Mouse (Mus musculus): ENCODE measurements at regions not wholly inside any gene's neighbourhood (a gene's known extent, or its start where the extent isn't known, plus 50 kb on each side); places are given as distances from the start of the nearest gene placed in this dataset.

DNA sequence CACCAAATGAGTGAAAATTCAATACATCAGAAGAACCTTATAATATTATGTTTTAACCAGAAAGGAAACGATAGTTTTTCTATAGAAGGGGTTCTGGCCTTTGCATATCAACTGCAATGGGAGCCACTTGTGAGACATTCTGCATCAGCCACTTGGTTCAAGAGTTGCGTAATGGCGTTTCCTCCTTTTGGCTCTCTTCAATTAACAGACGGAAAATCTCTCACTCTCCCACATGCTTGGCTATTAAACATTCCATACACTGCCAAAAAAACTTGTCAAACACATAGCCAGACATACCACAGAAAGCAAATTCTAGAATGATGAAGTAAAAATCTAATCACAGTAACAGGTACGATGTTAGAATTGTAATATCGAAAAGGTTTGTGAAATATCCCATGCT is 643.1 kb upstream of the Slit2 start:
- peak in 1 of 2 experiments; percentile 16 for DNase-seq

- DNase-seq, result no peak
Observed at GRCm38 (mm10) chr5:47370184-47370583, 612.8 kb upstream of the Slit2 start.

- DNase-seq, result no peak
Observed at GRCm38 (mm10) chr5:47385930-47386329, 597.0 kb upstream of the Slit2 start.

DNA sequence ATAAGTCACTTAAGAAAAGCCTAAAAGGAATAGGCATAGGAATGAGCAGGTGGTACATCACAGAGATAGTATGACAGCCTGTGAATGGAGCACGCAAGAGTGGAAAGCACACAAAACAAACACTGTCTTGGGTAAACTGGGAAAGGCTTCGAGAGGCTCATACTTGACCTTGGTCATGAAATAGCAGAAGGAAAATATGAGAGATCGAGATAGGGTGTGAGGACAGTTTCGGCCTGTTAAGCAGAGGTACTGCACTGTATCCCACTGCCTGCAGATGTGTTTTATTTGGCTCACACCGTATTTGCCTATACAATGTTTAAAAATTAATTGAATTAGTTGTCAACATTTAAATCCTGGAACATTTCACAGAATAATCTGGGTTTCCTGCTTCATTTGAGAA is 596.2 kb upstream of the Slit2 start:
- DNase-seq, result no peak

DNA sequence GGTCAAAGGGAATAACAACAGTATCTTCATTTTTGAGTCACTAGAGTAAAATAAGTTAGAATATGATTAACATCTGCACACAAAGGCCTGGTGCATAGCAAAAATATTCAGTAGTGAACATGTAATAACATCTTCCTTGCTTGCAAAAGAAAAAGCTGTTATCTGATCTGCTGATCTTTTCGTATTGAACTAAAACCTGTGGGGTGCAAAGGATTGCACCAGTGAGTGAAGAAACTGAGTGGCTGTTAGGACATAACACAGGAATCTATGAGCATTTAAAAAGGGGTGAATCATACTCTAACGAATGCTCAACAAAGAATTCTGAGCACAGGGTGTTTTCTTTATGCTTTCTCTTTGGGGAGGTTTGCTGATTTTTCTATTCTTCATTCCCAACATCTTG is 592.2 kb upstream of the Slit2 start:
- DNase-seq, result no peak

DNA sequence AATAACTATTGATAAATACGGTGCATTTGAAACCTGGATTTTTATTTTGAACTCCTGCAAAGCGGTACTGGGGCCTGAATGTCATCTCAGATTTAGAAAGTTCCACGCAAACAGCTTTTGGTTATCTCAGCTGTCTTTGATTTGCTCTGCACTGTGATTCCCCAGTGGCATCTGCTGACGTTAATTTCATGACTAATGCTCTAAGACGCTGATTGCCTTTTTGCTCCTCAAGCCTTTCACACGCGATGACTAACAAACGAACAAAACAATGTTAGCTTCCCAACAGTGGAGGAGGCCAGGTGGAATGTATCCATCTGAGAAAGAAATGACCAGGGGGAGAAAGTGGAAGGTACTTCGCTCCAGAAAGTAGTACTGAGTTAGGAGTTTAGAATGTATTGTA is 586.1 kb upstream of the Slit2 start:
- no peak for DNase-seq

GRCm38 (mm10) chr5:47421916-47422315 is 561.0 kb upstream of the Slit2 start:
- no peak for DNase-seq

- DNase-seq, result no peak
Observed at GRCm38 (mm10) chr5:47426040-47426439, 556.9 kb upstream of the Slit2 start.

DNA sequence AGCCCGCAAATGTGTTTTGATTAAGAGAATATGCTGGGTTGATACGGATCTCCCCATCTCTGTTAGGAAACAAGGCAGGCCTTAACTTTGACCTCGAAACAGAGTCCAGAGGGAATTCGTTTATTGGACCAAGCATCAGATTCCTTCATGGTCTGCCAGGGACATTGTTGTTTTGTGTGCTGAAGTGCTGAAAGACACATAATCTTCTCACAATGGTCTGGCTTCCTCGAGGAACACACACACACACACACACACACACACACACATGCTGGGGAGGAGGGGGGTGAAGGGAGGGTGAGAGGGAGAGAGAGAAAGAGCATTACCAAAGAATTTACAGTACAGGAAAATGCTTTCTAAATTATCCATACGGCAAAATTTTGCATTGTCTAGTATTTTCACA is 556.5 kb upstream of the Slit2 start:
- no peak for DNase-seq

DNA sequence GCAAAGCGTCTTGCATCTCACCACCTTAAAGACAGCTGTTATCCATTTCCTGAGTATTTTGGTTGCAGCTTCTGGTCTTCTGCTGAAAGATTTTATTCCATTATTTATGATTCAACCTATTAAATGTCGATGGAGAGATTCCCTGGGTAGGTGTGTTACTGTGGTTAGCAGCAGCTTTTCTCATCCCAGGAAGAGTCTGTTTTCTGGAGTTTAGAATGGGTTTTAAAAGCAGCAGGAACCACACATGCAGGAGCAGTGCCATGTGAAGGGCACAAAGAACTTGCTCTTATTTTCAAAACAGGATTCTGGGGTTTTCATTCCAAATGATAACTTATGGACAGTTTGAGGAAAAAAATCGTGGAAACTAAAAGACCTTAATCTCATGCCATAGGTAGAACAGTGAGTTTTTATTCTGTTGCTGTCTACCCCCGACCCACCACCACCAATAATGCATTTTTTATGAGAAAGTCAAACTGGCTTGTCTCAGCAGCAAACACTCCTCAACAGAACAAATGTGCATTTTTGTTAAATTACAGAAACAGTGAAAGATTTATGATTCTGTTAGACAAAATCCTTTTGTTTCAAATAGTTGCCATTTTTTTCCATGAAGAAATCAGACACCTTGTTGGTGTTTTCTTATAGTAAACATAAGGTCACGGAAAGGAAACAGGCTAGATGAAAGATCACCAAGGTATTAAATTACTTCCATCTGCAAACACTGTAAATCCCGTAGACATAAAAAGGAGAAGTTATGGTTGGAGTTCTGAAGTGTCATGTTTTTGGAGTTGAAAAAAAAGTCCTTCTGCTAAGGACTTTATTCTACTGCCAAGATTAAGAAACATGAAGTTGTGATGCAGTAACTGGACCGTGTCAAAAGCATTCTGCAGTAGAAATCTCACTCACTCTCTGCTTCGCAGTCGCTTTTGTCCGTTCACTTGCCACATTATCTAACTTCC is 553.4 kb upstream of the Slit2 start:
- no peak for DNase-seq

DNA sequence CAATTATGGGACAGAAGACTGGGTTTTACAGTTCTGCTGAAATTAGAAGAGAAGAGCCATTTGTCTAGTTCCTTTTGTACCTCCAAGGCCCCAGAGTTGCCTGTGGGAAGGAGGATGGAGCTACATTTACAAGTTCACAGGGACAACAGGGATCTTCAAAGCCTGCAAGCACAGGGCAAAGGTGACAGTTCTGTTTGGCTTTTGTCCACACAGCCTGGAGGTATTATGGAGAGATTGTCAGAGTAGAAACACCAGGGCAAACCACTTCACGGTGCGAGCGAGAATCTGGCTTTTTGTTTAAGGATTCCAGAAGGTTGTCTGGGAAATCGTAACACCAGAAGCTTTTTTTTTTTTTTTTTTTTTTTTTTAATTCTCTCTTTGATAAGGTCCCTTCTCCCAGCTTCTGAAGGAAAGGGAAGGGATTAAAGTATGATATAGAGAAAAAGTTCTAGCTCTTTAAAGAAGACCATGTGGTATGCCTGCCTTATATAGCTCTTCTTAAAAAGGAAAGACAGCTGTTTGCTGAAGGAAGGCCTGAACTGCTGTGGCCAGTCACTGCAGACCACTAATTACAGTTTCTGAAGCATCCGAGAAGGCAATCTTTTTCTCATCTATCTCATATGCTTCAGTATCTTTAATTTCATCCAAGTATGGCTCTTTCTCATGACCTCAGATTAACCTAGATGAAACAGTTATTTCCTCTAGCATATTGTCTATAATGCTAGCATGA is 551.2 kb upstream of the Slit2 start:
- no peak for DNase-seq

DNA sequence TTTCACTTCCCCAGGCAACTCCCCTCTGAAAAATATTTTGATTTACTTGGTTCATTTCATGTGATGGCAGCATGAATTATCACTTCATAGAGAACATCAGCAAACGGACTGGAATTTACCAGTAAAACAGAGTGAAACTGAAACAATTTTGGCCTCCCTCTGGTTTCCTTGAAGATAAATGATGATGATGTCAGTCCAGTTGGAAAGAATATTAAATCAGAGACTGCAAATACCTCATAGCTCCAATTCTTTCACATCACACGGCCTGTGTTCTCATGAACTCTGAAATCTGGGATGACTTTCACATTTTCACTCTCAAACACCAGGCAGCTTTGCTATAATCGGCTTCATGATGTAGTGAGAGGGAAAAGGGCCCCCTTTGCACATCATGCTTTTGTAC is 546.5 kb upstream of the Slit2 start:
- no peak for DNase-seq

- DNase-seq, result no peak
Observed at GRCm38 (mm10) chr5:47446305-47447028, 536.5 kb upstream of the Slit2 start.

- no peak for DNase-seq
Observed at GRCm38 (mm10) chr5:47464848-47465247, 518.1 kb upstream of the Slit2 start.

DNA sequence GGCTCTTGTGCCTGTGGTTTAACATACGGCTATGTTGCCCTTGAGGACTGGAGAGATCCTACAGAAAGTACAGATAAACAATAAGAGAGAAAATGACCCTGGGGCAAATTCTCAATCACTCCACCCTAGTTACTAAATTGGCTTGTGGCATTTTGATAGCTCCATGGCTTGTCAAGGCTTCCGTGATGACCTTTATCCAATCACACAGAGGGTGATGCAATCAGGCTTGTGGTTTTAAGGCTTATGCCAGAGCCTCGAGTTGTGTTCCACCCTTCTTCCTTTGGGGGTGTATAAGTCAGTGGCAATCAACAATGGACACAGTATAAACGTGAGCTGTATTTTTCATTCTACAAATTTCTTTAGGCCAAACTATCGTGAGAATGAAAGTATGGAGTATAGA is 513.5 kb upstream of the Slit2 start:
- peak; percentile 5 to 28 for DNase-seq

- peak in 1 of 2 experiments; percentile 31 for DNase-seq
Observed at GRCm38 (mm10) chr5:47472027-47472825, 510.7 kb upstream of the Slit2 start.

DNA sequence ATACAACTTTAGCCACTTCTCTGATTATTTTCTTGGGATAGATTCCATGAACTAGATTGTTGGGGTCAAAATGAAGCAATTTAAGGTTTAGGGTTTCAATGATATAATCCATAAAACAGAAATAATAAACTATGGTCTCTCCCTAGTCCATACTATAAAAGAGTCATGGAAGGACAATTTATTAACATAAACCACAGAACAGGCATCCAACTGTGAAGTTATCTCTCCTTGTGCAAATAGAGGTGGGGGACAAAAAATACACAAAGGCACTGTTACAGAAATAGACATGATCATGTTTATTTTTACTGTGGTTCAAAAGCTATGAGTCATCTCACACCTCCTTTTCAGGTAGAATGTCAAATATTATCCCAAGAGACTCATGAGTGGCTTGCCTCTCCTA is 503.0 kb upstream of the Slit2 start:
- DNase-seq, result no peak

GRCm38 (mm10) chr5:47496218-47496617 is 486.7 kb upstream of the Slit2 start:
- no peak for DNase-seq

DNA sequence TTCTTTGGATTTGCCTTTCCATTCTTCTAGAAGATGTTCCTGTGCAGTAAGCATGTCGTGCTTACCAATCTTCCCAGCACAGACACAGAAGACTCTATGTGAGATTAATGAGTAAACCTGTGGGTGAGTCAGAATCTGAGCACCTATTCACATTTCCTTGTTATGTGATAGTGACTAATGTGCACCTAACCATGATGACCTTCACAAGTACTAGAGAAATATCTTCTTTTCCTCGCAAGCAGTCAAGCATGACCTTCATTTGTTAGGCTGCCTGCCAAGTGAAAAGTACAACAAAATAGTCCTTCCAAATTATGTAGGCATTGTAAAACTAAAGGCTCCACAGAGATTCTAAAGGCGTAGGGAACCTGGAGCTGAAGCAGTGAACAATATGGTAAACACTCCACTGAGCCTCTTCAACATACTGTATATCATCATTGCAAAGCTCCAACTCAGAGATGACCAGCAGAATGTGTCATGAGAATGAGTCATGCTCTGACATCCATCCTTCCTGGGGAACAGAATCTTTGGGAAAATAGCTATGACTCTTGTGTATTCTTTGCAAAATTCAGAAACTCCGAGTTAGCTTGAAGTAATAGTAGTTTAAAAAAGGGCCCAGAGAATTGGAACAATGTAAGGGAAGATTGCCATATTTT is 480.0 kb upstream of the Slit2 start:
- no peak for DNase-seq

DNA sequence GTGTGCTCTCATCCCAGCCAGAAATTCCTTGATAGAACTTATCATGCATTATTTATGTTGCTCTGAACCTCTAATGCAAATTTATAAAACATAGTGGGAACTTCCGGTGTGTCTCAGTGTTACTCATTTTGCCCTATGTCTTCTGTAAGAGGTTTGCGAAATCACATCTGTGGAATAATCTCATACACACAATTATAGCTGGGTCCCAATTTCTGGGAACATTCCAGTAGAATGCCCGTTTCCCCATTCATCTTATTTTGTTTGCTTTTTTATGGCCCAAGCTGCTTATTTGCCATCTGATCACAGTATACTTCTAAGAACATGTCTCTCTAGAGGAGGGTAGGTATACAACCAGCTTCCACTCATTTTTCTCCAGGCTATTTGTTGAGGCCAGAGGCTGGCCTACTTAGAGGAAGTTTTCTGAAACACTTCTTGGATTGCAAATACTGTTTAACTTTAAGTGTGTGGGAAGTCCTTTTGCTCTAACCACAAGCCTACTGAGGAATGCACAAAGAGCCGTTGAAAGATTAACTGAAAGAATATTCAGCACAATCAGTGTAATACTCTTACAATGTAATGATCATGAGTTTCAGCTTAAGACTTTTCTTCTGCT is 474.1 kb upstream of the Slit2 start:
- DNase-seq, result peak; percentile 5 to 28

DNA sequence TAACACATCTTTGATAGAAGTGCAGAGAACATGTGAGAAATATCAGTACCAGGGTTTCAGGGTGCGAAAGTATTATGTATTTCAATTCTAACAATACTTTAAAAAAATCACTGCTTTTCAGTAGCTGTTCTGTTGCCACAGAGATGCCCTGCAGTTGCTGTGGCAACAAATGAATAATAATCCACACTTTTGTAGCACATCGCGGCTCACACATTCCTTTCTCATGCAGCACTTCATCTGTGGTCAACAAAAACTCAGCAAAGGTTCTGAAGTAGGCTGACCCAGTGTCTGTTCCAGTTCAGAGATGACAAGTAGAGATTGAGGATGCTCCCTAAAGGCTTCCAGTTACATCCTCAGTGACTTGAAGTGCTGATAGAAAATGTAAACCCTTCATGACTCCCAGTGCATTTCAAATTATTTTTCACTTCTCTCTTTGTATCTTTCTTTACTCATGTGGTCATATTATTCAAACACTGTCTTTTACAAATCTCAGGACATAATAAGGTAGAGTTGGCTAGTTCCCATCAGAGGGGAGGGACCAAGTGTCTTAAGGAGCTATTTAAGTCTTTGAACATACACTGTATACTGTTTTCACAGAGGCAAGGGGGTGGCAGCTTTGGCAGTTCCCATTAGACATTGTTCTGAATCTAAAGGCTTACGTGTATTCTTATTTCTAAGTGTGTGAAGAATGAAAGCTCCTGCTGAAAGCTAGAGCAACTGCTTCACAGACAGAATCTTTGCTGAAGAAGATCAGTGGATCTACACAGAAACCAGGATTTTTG is 460.6 kb upstream of the Slit2 start:
- no peak for DNase-seq

Data from lung, adult 18-20 months (tissue).